16 mouse cellular contexts compared by ENCODE assay signal in the genomic region with DNA sequence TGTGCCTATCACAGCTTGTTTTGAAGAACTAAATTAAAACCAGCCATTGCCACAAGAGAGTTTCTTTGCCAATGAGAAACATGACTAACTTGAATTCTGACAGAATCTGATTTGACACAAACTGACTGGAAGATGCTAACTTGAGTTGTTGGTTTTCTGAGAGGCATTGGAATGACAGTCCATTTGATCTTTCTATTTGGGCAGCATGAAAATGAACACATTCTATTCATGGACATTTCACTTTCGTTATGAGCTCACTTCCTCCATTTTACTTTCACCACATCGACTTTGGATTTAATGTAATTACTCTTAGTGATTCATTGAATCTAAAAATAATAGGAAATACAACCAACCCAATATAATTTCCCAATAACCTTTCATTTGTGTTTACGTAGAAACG.
"Had no signal": no experiment of that assay in that cellular context is flagged by ENCODE, and none has a peak within 500 bp of the region (broad histone marks: within the 10 kb centered on the region; RNA-seq: fewer than 3 reads in every experiment).

No protein-coding gene starts in this region.

- DNase-seq: lung, adult 18-20 months; lung, embryonic 14.5 days; lung, postnatal 10 days; lung, postnatal 4 days; midbrain, embryonic 14.5 days; right cerebral cortex, postnatal 14 days; thymus, adult 2 months; thymus, postnatal 25 days; thymus, postnatal 4 days had no signal

- H3K9me3 ChIP-seq: midbrain, embryonic 10.5 days; midbrain, embryonic 12.5 days; neural tube, embryonic 13.5 days; stomach, embryonic 15.5 days had no signal

- H3K27ac ChIP-seq: midbrain, embryonic 10.5 days; midbrain, embryonic 12.5 days; neural tube, embryonic 13.5 days; stomach, embryonic 15.5 days; stomach, postnatal 0 days had no signal

- H3K4me3 ChIP-seq: midbrain, embryonic 10.5 days; midbrain, embryonic 12.5 days; myocyte; neural tube, embryonic 13.5 days; stomach, embryonic 15.5 days had no signal

- H3K27me3 ChIP-seq: midbrain, embryonic 12.5 days; neural tube, embryonic 13.5 days; stomach, embryonic 15.5 days had no signal

- H3K36me3 ChIP-seq: midbrain, embryonic 10.5 days; midbrain, embryonic 12.5 days; neural tube, embryonic 13.5 days; stomach, embryonic 15.5 days had no signal

- H3K9ac ChIP-seq: lung, embryonic 14.5 days; midbrain, embryonic 12.5 days; neural tube, embryonic 13.5 days; stomach, embryonic 15.5 days had no signal

- H3K4me2 ChIP-seq: lung, embryonic 14.5 days; midbrain, embryonic 12.5 days; neural tube, embryonic 13.5 days; stomach, embryonic 15.5 days had no signal

- H3K4me1 ChIP-seq: midbrain, embryonic 10.5 days; midbrain, embryonic 12.5 days; neural tube, embryonic 13.5 days; stomach, embryonic 15.5 days had no signal

- ATAC-seq: midbrain, embryonic 16.5 days had no signal
